Mouse (Mus musculus): ENCODE results near the gene Eid2.

Eid2 gene

GRCm38 (mm10) chr7:28290638-28291590 is 23.2 kb downstream of the Eid2 start, which contains the start of gene Selenov:
Gene Selenov, minus strand, starts transcription at chr7:28291186.
- peak; percentile 7 for DNase-seq (ENCODE audit: low spot score)

- DNase-seq (ENCODE audit: low spot score): peak; percentile 68
Measured at GRCm38 (mm10) chr7:28294481-28294880, 26.8 kb downstream of the Eid2 start.

- peak; percentile 44 for DNase-seq (ENCODE audit: low spot score)
Measured at GRCm38 (mm10) chr7:28298837-28299625, 31.4 kb downstream of the Eid2 start.

- peak; percentile 43 for DNase-seq (ENCODE audit: low spot score)
Measured at GRCm38 (mm10) chr7:28301616-28302433, 34.1 kb downstream of the Eid2 start, which contains the start of gene Dll3. Gene Dll3, minus strand, starts transcription at chr7:28302238.

GRCm38 (mm10) chr7:28305641-28306040 is 38.0 kb downstream of the Eid2 start:
- no peak for DNase-seq (ENCODE audit: low spot score)

- DNase-seq (ENCODE audit: low spot score): no peak
Measured at GRCm38 (mm10) chr7:28306216-28306615, 38.5 kb downstream of the Eid2 start.

- DNase-seq (ENCODE audit: low spot score): no peak
Measured at GRCm38 (mm10) chr7:28309737-28310136, 42.1 kb downstream of the Eid2 start.

GRCm38 (mm10) chr7:28311151-28311925 is 43.7 kb downstream of the Eid2 start:
- DNase-seq (ENCODE audit: low spot score): no peak

GRCm38 (mm10) chr7:28311926-28312543 is 44.4 kb downstream of the Eid2 start, which contains the start of gene Timm50:
Gene Timm50, minus strand, starts transcription at chr7:28312072.
- peak; percentile 98 for DNase-seq (ENCODE audit: low spot score)

GRCm38 (mm10) chr7:28318036-28318435 is 50.4 kb downstream of the Eid2 start:
- no peak for DNase-seq (ENCODE audit: low spot score)

- no peak for DNase-seq (ENCODE audit: low spot score)
Measured at GRCm38 (mm10) chr7:28318714-28319113, 51.0 kb downstream of the Eid2 start.

Data from urinary bladder, postnatal 14 days (tissue).